Mouse (Mus musculus): ENCODE results near the gene Prps1.

Gene Prps1

DNA sequence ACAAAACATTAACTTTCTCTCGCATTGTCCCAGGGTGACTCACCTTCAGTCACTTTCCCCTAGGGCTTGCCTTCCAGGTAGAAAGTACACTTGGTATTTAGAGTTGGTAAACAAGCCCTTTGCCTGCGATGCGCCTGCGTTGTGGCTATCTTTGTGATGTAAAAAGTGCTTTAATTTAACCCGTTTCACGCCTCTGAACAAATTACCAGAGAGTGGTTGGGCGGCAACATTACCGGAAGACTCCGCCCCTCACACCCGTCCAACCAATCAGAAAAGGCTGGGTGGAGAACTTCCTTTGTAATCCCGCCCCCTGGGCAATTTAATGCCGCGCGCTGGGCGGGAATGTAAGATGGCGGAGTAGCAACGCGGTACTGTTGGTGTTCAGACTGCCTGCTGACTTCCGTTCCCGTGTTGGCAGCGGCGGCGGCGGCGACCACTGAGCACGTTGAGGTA, at the start of gene Prps1:
Gene Prps1 (plus strand): TSS at position 335 of the 453 bp plus-strand sequence.
- in situ Hi-C loops (cut with MboI), result loop anchor here (25.0 kb wide), 1 partner anchor 469 kb away; the partner anchor contains the start of gene Rbm41

DNA sequence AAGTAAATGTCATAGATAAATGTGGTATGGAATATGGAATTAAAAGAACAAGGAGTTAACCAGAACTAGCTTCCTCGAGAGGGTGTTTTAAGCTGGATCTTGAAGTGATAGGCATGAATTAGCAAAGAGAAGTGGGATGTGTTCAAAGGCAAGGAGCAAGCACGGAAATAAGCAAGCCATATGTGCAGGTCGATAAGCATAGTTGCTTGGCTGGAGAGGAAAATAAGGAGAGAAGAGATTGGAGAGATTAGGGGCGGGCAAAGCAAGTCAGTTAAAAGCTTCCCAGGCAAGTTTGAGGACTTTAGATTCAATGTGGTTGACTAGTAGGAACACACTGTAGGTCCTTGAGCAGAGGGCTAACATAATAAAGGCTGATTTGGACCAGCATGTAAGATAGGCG, 48.8 kb upstream of the Prps1 start:
- in situ Hi-C loops (cut with MboI), result no loop called here

DNA sequence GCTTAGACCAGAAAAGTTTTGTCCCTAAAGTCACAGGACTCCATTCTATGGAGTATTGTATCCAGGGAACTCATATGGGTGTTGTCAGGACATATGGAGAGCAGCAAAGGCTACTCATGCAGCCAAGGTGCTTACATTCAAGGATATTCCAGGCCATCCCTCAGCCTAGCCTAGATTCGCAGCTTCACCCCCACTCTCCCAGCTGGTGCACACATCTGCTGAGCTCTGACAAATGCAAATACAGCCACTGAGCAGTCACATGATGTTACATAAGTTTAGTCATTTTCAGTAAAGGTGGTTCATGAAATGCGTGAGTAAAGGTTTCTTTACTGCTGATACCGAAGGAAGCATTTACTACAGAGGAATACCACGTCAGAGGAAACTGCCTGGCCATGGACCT, 37.9 kb upstream of the Prps1 start:
- in situ Hi-C loops (cut with MboI), result no loop called here

DNA sequence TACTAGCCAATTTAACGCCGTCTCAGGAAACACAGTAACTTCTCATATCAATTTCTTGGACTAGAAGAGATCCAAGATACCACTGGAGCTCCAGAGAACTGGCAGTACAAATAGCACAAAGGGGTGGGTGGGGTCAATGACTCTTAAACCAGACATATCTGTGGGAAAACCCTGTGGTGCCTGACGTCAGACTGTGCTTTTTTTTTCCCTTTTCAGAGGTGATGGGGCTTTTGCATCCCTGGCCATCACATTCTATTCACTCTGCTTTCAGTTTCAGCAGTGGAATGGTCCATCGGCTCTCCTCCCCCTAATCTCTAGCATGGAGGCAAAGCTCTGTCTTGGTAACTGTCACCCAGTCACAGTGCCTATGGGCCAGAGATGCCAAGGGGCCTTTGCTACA, 29.3 kb upstream of the Prps1 start:
- in situ Hi-C loops (cut with MboI), result no loop called here

DNA sequence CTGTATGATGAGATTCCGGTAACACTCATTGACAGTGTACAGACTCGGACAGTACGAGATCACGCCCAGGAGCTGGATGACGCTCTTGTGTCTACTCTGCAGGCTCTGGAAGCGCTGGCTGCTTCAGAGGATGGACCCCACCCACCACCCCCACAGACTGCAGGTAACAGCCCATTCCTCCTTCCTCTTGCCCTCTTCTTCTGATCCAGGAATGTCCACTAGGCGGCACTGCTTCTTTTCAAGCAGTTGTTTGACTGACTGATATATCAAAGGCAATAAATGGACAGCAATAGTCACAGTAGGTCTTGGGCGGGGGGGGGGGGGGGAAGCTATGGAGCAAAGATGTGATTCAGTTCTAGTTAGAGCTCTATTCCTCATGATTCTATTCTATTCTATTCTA, 28.2 kb upstream of the Prps1 start:
- in situ Hi-C loops (cut with MboI), result no loop called here

DNA sequence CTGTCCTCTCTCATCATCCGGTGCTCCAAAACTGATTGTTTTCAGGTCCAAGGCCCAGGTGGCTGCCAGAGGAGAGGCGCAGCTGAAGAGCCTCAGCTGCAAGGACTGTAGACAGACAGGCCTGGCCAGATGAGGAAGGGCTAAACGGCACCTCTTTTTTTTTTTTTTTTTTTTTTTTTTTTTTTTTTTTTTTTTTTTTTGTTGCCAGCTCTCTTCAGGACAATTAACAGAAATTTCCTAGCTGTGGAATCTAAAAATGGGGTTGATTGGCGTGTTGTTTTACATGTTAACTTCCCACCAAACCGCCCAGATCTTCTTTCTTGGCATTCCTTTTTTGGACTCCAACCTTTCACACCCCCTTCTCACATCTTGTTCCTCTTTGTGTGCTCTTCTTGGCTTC, 26.4 kb upstream of the Prps1 start:
- in situ Hi-C loops (cut with MboI), result no loop called here

DNA sequence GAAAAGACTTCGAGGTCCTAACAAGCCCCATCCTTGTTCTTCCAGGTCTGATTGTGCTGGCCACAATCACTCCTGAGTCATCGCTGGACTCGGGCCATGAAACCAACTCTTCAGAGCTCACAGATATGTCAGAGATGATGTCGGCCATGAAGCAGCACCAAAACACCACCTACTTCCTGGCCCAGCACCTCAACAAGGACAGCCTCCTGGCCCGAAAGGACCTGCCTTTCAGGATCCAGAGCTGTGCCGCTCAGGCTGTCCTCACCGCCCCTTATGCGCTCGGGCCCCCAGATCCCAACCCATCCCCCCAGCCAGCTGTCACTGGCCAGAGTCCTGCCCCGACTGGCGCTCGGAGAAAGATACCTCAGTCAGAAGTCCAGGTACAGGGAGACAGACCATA, 25.9 kb upstream of the Prps1 start:
- in situ Hi-C loops (cut with MboI), result no loop called here

DNA sequence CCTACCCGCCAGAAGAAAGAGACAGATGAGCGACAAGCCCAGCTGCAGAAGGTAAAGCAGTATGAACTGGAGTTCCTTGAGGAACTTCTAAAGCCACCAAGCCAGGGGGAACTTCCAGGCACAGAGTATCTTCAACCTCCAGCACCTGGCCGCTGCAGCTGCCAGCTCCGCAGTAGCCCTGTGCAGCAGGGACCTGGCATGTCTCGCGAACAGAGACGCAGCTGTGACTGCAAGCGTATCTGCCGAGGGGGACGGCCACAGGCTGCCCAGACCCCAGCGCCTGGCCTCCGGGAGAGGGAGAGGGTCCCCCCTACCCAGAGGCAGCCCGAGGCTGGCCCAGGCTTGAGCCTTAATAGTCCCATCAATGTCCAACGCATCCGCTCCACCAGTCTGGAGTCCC, 24.4 kb upstream of the Prps1 start:
- in situ Hi-C loops (cut with MboI), result no loop called here

DNA sequence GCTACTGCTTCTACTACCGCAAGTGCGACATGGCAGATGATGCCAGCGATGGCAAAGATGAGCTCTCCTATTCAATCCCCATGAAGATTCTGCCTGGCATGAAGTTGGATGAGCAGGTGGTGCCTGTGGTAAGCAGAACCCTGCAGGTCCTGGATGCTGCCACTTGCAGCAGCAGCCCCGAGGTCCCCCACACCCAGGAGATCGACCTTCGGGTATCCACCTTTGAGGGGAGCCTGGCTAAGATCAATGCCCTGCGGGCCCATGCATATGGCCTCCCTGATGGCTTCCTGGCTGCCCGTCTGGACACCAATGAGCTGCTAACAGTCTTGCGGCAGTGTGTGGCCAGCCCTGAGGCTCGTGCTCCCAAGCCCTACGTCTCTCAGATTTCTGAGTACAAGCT, 23.6 kb upstream of the Prps1 start:
- in situ Hi-C loops (cut with MboI), result no loop called here

DNA sequence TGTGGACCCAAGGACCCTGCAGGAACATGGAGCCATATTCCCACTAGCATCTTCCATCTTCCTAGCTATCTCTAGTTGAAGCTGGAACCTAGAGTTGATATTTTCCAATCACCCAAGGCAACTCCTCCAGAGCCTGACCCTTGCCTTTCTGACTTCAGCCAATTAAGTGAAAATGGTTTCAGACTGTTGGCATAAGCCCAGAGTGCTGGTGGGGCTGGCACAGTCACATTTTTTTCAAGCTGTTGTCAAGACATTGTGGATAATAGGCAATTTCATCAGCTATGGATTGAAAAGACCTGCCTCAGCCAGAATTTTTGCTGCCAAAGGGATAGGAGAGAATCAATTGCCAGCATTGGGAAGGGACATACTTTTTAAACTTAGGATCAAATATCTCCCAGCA, 18.5 kb upstream of the Prps1 start:
- in situ Hi-C loops (cut with MboI), result no loop called here

DNA sequence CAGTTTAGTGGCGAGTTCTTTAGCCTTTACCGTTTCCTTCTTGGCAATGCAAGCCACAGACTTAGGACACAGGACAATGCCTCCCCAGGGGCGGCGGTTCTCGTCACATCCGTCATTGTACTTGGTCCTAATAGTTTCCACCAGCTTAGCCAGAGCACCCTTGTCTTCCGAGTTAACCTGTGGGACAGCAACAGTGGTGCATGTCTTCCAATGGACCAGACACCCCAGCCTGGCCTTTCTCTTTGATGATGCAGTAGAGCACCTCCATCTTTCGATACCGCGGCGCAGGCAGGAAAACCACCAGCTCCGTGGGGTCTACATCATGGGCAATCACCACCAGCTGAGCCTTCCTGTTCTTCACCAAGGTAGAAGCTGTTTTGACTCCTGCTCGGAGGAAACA, 10.9 kb upstream of the Prps1 start:
- in situ Hi-C loops (cut with MboI), result no loop called here

DNA sequence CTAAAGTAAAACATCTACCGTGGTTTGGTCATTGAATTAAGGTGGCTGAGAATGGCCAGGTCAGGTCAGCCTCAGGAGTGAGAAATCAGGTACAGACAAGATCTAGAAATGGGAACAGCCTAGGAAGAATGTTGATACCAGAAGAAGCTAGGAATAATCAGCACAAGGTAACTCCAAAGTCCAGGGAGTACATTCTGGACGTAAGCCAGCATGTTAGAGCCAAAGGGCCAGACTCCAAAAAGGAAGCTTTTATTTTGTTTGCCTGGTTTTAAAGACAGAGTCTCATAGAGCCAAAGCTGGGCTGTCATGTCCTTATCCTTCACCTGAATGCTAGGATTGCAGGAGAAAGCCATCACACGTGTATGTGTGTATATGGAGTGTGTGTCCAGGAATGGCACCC, 6.3 kb upstream of the Prps1 start:
- in situ Hi-C loops (cut with MboI), result loop anchor here (25.0 kb wide), 1 partner anchor 463 kb away; the partner anchor contains the start of gene Rbm41

DNA sequence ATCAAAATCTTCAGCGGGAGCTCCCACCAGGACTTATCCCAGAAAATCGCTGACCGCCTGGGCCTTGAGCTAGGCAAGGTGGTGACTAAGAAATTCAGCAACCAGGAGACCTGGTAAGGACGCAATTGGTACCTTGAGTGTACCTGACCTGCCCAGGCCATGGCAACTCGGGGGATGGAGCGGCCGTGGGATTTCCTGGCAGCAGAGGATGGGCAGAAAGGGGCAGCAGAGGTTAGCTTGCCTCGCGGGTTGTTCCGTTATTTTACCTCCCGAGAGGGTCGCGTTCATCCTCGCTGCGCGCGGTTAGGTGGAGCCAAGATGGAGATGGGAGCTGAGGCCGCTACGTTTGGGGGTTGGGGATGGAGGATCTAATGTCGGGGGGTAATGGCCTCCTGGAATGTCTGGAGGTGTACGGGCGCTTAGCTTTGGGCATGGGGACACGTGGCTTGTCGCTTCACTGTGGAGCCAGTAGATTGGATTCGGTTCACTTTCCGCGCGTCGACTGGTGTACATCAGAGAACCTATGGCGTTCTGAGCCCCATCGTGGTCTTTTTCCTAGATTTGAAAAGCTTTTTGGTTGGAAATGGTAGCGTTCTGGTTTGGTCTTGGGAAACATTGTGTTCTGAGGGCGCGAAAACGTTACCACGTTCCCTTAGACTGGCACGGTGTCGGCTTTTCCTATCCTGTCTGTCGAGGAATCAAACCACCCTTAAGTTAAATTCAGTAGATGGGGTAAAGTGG, 508 bp downstream of the Prps1 start:
- in situ Hi-C loops (cut with MboI), result loop anchor here (25.0 kb wide), 1 partner anchor 470 kb away; the partner anchor contains the start of gene Rbm41

DNA sequence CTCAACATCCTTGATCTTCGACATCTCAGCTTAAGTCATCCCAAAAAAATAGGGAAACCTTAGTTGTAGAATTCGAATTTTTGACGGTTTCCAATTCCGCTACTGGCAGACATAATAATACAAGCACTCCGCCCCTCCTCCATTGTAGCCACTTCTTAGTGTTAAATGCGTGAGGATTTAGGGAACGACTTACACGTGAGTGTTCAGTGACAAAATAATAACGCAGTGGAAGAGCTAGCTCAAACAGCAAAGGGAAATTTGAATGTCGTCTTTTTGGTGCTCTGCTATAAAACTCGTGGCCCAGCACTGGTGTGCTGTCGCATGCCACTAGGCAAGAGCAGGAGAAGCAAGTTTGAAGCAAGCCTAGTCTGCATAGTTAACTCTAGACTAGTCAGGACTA, 1.1 kb downstream of the Prps1 start:
- in situ Hi-C loops (cut with MboI), result loop anchor here (25.0 kb wide), 1 partner anchor 470 kb away; the partner anchor contains the start of gene Rbm41

DNA sequence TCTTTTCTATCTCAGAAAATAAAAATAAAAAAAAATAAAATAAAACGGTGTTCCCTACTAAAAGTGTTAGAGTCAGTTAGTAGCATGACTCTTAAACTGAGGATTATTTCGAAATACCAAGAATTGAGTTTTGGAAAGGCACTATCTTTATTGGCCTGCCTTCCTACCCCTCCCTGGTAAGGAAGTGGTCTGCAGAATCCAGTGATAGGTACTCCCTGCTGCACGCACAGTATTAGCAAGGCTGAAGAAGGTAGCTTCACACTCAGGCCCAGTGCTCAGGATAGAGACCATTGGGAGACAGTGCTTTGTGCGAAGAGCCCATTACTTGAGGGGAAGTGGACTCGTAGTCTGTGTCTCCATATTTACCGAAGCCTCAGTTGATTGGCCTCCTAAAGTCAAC, 21.8 kb downstream of the Prps1 start:
- in situ Hi-C loops (cut with MboI), result loop anchor here (25.0 kb wide), 1 partner anchor 234 kb away; no protein-coding TSS in a partner anchor

DNA sequence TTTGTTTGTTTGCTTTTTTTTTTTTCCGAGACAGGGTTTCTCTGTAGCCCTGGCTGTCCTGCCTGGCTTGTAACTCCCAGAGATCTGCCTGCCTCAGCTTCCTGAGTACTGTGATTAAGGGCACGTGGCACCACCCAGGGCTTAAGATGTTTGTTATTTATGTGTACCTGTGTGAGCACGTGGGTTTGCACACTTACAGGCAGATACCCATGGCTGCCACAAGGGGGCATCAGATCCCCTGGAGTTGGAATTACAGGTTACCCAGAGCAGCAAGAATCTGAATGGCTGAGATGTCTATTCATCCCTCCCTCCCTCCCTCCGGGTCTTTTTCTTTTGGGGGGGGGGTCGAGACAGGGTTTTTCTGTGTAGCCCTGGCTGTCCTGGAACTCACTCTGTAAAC, 22.8 kb downstream of the Prps1 start:
- in situ Hi-C loops (cut with MboI), result loop anchor here (25.0 kb wide), 1 partner anchor 233 kb away; no protein-coding TSS in a partner anchor

DNA sequence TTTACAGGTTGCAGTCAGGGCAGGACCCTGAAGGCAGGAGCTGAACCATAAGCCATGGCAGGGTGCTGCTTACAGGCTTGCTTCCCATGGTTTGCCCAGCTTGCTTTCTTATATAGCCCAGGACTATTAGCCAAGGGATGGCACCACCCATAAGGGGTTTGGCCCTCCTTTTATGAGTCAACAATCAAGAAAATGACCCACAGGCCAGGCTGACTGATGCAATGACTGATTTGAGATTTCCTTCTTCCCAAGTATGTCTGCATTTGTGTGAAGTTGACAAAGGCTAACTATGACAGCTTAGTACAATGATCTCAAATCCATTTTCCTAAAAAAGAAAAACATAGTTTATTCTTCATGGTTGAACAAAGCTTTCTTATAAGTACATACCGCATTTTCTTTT, 32.8 kb downstream of the Prps1 start:
- in situ Hi-C loops (cut with MboI), result loop anchor here (25.0 kb wide), 1 partner anchor 223 kb away; no protein-coding TSS in a partner anchor

DNA sequence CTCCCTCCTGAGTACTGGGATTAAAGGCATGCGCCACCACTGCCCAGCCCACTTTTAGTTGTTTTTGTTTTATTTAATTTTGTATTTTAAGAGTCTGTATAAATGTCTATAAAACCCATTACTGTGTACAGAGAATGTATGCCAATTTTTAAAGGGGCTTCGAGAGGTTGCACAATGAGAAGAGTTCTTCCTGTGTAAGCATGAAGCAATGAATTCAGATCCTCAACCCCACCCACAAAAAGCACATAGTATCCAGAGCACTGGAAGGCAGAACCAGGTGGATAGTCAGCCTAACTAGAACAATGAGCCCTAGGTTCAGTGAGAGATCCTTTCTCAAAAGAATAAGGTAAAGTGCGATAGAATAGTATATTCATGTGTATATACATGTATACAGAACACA, 33.8 kb downstream of the Prps1 start:
- in situ Hi-C loops (cut with MboI), result loop anchor here (10.0 to 25.0 kb wide), 2 partner anchors 115 to 222 kb away; partner anchors contain the start of gene Tsc22d3

DNA sequence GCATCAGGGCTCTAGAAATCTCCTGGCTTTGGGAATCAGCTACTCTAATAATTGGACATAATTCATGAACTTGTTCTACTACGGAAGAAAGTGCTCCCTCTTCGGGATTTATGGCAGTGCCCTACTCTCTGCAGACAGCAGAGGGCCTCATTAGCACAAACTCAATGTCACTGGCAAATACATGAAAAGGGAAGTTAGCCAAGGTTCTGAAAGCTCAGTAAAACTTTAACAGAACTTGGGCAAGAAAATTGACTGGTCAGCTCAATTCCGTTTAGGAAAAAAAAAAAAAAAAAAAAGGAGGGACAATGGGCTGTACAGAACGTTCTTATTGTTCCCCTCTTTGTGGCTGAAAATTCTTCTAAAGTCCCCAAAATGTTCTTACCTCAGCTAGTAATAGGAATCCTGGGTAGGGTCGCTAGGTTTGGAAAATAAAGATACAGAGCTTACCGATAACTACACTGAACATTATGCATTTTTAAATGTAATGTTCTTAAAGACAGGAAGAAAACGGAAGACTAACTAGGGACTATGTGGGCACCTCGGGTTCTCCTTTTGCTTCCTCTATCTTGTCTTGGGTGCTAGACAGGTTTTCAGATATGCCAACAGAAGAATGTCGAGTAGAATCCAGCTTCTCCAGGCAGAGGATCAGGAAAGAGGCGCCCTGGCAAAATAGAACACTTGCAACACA, 35.6 kb downstream of the Prps1 start:
- in situ Hi-C loops (cut with MboI), result loop anchor here (10.0 to 25.0 kb wide), 2 partner anchors 113 to 220 kb away; partner anchors contain the start of gene Tsc22d3

DNA sequence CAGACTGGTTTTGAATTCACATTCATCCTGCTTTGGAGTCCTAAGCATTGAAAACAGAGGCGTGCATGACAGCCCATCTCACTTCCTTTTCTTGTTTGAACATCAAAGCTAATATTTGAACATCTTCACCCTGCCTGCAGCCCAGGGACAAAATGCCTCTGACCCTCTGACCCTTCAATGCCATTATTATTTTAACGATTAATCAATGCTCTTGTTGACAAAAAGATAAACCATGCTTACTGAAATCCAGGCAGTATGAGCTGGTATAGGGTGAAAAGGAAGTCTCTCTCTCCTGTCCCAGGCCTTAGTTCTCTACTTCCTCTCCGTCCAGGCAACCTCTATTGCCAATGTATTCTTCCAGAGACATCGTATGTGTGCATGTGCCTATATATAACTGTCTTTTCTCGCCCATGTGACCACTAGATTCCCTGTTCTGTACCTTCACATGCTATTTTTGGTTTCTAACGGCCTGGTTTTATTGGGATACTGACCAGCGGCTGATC, 37.2 kb downstream of the Prps1 start:
- in situ Hi-C loops (cut with MboI), result loop anchor here (10.0 to 25.0 kb wide), 2 partner anchors 111 to 219 kb away; partner anchors contain the start of gene Tsc22d3

DNA sequence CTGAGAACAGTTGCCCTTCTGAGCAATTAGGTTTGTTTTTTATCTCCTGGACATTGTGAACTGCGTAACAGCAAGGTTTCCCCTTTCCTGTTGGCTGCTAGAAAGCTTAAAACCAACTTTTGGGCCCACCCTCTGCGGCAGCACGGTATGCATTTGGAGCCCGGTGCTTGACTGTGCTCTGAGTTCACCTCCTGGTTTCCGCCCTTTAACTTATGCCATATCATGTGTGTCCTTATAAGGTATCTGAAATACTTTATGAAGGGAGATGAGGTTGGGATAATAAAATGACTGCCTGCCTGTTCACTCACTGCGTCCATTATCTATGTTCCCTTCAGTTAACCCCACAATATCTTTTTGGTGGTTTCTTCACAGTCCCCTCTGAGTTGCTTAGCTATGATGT, 37.8 kb downstream of the Prps1 start:
- in situ Hi-C loops (cut with MboI), result loop anchor here (10.0 to 25.0 kb wide), 2 partner anchors 111 to 218 kb away; partner anchors contain the start of gene Tsc22d3

DNA sequence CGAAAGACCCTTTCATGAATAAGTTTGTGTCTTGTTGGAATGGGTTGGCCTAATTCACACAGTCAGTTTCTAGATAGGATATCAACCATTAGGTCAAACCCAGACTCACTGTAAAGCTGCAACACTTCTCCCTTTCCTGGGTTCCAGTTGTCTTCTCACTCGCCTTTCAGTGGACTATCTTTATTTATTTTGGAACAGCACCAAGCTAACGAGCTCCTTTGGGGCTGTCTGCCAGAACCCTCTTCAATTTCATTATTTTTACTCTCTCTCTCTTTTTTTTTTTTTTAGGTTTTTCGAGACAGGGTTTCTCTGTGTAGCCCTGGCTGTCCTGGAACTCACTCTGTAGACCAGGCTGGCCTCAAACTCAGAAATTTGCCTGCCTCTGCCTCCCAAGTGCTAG, 42.0 kb downstream of the Prps1 start:
- in situ Hi-C loops (cut with MboI), result loop anchor here (10.0 to 25.0 kb wide), 2 partner anchors 106 to 214 kb away; partner anchors contain the start of gene Tsc22d3
